8 mouse cellular contexts compared by ENCODE assay signal in genomic region chr3:107491459-107491858, GRCm38 (mm10). TPM values are rescaled to one million over a fixed set of nuclear protein-coding genes. Genes with fewer than 3 reads are reported as not detected.
DNase-seq lines count a peak whose midpoint lies in the region; ATAC-seq lines count a peak whose summit lies in the region.

No protein-coding gene starts in this region.

- no peaks in the 10 kb centered on the region for H3K27me3 ChIP-seq in forebrain, embryonic 16.5 days (replicated peaks; ENCODE audit: control insufficient read depth, insufficient read depth, low read length)
- no peaks in the 10 kb centered on the region for H3K27me3 ChIP-seq in intestine, embryonic 16.5 days (replicated peaks; ENCODE audit: control insufficient read depth, insufficient read depth, low read length)
- H3K27me3 ChIP-seq in liver, embryonic 13.5 days = no peaks in the 10 kb centered on the region
- H3K27me3 ChIP-seq in stomach, embryonic 14.5 days (ENCODE audit: control insufficient read depth, insufficient read depth, low read length) = no peaks in the 10 kb centered on the region

- no peaks in the 10 kb centered on the region for H3K36me3 ChIP-seq in forebrain, embryonic 16.5 days (ENCODE audit: control insufficient read depth, insufficient read depth)
- H3K36me3 ChIP-seq in intestine, embryonic 16.5 days (ENCODE audit: control insufficient read depth, insufficient read depth, low read length) = no peaks in the 10 kb centered on the region
- no peaks in the 10 kb centered on the region for H3K36me3 ChIP-seq in liver, embryonic 13.5 days
- H3K36me3 ChIP-seq in stomach, embryonic 14.5 days (ENCODE audit: control insufficient read depth, insufficient read depth, low read length) = no peaks in the 10 kb centered on the region

- 0 out of 2 replicates have a peak overlapping the region, but pooled peaks have one; percentile 9 for H3K4me2 ChIP-seq in forebrain, embryonic 16.5 days (ENCODE audit: low read length)
- H3K4me2 ChIP-seq in intestine, embryonic 16.5 days (ENCODE audit: low read depth, low read length) = no peak overlapping the region
- no peak overlapping the region for H3K4me2 ChIP-seq in liver, embryonic 13.5 days
- no peak overlapping the region for H3K4me2 ChIP-seq in stomach, embryonic 14.5 days (replicated peaks; ENCODE audit: low read depth, low read length)

- peak overlapping the region; percentile 90 for H3K27ac ChIP-seq in forebrain, embryonic 16.5 days (ENCODE audit: low read length)
- peak overlapping the region; percentile 47; the same call in 1 of the 2 replicates for H3K27ac ChIP-seq in intestine, embryonic 16.5 days (ENCODE audit: low read length)
- H3K27ac ChIP-seq in liver, embryonic 13.5 days = no peak overlapping the region
- H3K27ac ChIP-seq in stomach, embryonic 14.5 days (ENCODE audit: low read length) = peak overlapping the region; percentile 66; the same call in 1 of the 2 replicates

- no peak overlapping the region for H3K4me3 ChIP-seq in forebrain, embryonic 16.5 days (replicated peaks; ENCODE audit: low read length)
- no peak overlapping the region for H3K4me3 ChIP-seq in intestine, embryonic 16.5 days (ENCODE audit: low read length)
- no peak overlapping the region for H3K4me3 ChIP-seq in liver, embryonic 13.5 days (replicated peaks)
- no peak overlapping the region for H3K4me3 ChIP-seq in stomach, embryonic 14.5 days (ENCODE audit: low read depth, low read length)

- no peaks in the 10 kb centered on the region for H3K9me3 ChIP-seq in forebrain, embryonic 16.5 days (ENCODE audit: control insufficient read depth, low read length)
- H3K9me3 ChIP-seq in intestine, embryonic 16.5 days (ENCODE audit: control insufficient read depth, low read length) = no peaks in the 10 kb centered on the region
- H3K9me3 ChIP-seq in liver, embryonic 13.5 days (replicated peaks) = no peaks in the 10 kb centered on the region
- H3K9me3 ChIP-seq in stomach, embryonic 14.5 days (ENCODE audit: control insufficient read depth, low read depth, low read length) = no peaks in the 10 kb centered on the region

- peak; percentile 93 for ATAC-seq in forebrain, embryonic 16.5 days
- peak; percentile 88 for ATAC-seq in intestine, embryonic 16.5 days
- peak; percentile 31; the same call in 1 of the 2 replicates for ATAC-seq in liver, embryonic 13.5 days (ENCODE audit: low read depth)
- peak; percentile 86; the same call in 1 of the 2 replicates for ATAC-seq in stomach, embryonic 14.5 days (ENCODE audit: insufficient number of reproducible peaks, insufficient read depth, low FRiP score, low read depth)

- 6% methylated on average over 6 of the region's 6 CpGs for WGBS in forebrain, embryonic 16.5 days
- WGBS in intestine, embryonic 16.5 days = 24% methylated on average over 6 of the region's 6 CpGs
- WGBS in liver, embryonic 13.5 days (ENCODE audit: insufficient replicate concordance) = 45% methylated on average over 6 of the region's 6 CpGs
- 35% methylated on average over 6 of the region's 6 CpGs for WGBS in stomach, embryonic 14.5 days

- H3K4me1 ChIP-seq in forebrain, embryonic 16.5 days (replicated peaks; ENCODE audit: control insufficient read depth, insufficient read depth, low read length) = peaks cover 29% of the 10 kb centered on the region
- H3K4me1 ChIP-seq in intestine, embryonic 16.5 days (ENCODE audit: control insufficient read depth, insufficient read depth, low read length) = peaks cover 10% of the 10 kb centered on the region; the same call in 1 of the 2 replicates
- no peaks in the 10 kb centered on the region for H3K4me1 ChIP-seq in liver, embryonic 13.5 days (replicated peaks)
- peaks cover 6% of the 10 kb centered on the region for H3K4me1 ChIP-seq in stomach, embryonic 14.5 days (ENCODE audit: control insufficient read depth, insufficient read depth, low read length)

- 0 out of 2 replicates have a peak overlapping the region, but pooled peaks have one; percentile 1 for H3K9ac ChIP-seq in forebrain, embryonic 16.5 days (replicated peaks; ENCODE audit: low read depth, low read length)
- H3K9ac ChIP-seq in intestine, embryonic 16.5 days (ENCODE audit: low read depth, low read length) = no peak overlapping the region
- no peak overlapping the region for H3K9ac ChIP-seq in liver, embryonic 13.5 days
- H3K9ac ChIP-seq in stomach, embryonic 14.5 days (replicated peaks; ENCODE audit: low read depth, low read length) = no peak overlapping the region

- peak; percentile 13 for DNase-seq in gastrocnemius, adult 18-20 months (ENCODE audit: low spot score)
- DNase-seq in gastrocnemius, postnatal 36 days = no peak
- DNase-seq in MN1 (ENCODE audit: low spot score) = peak; percentile 71
- DNase-seq in liver, embryonic 13.5 days = no peak
- DNase-seq in adrenal gland, postnatal 4 days (ENCODE audit: low spot score in 2 of 2) = no peak

- intact Hi-C loops in gastrocnemius, postnatal 36 days (cut with DNase I) = no loop called here

RNA-seq across cellular contexts. Expression of gene Slc6a17, which starts 26.4 kb away (rescaled TPM):
- 1 to 10 TPM; 1.0 to 2.3 TPM for total RNA-seq in gastrocnemius, adult 18-20 months (2021)
- total RNA-seq in gastrocnemius, postnatal 36 days (2021) = 1 to 10 TPM in 1 of 2 experiments, under 1 TPM in 1; 0.26 to 1.4 TPM
- 16.0 and 21.6 TPM in 2 replicates for polyA plus RNA-seq in forebrain, embryonic 16.5 days (2015; fragmentation: Nextera tagmentation; extraction: Ambion mirVana)
- polyA plus RNA-seq in intestine, embryonic 16.5 days (2015; fragmentation: Nextera tagmentation; extraction: Ambion mirVana) = 0.97 and 1.1 TPM in 2 replicates
- polyA plus RNA-seq in liver, embryonic 13.5 days (2015; fragmentation: Nextera tagmentation; extraction: Ambion mirVana) = 0.27 and 0.37 TPM in 2 replicates
- polyA plus RNA-seq in stomach, embryonic 14.5 days (2014; fragmentation: Nextera tagmentation; extraction: Ambion mirVana) = 2.2 TPM in 2 replicates
- total RNA-seq in adrenal gland, postnatal 4 days (2021) = 1 to 10 TPM; 3.7 to 3.8 TPM

RNA-seq across cellular contexts. Expression of gene Kcnc4, which starts 32.1 kb away (rescaled TPM):
- total RNA-seq in gastrocnemius, adult 18-20 months (2021) = 10 to 100 TPM; 53.1 to 95.8 TPM
- 10 to 100 TPM; 72.7 to 86.8 TPM for total RNA-seq in gastrocnemius, postnatal 36 days (2021)
- 1.7 and 2.3 TPM in 2 replicates for polyA plus RNA-seq in forebrain, embryonic 16.5 days (2015; fragmentation: Nextera tagmentation; extraction: Ambion mirVana)
- 0.05 TPM in 1 of 2 replicates, not detected in the other for polyA plus RNA-seq in intestine, embryonic 16.5 days (2015; fragmentation: Nextera tagmentation; extraction: Ambion mirVana)
- not detected in 2 replicates for polyA plus RNA-seq in liver, embryonic 13.5 days (2015; fragmentation: Nextera tagmentation; extraction: Ambion mirVana)
- 0.11 TPM in 1 of 2 replicates, not detected in the other for polyA plus RNA-seq in stomach, embryonic 14.5 days (2014; fragmentation: Nextera tagmentation; extraction: Ambion mirVana)
- total RNA-seq in adrenal gland, postnatal 4 days (2021) = 10 to 100 TPM; 14.4 to 14.8 TPM

Comparison
In these comparisons a context has a peak if more than half of its experiments do, and no peak if none do; other contexts are left out.
1. DNase-seq: peak in gastrocnemius, adult 18-20 months (single experiment) and MN1 (single experiment); none in gastrocnemius, postnatal 36 days (0 of 2), liver, embryonic 13.5 days (single experiment) and adrenal gland, postnatal 4 days (0 of 2).
2. ATAC-seq: peak in every context shown above with its lines; median percentile 93 in forebrain, embryonic 16.5 days; 88 in intestine, embryonic 16.5 days; 86 in stomach, embryonic 14.5 days; 31 in liver, embryonic 13.5 days.